ENCODE assay signal across 8 mouse cellular contexts in the genomic region with DNA sequence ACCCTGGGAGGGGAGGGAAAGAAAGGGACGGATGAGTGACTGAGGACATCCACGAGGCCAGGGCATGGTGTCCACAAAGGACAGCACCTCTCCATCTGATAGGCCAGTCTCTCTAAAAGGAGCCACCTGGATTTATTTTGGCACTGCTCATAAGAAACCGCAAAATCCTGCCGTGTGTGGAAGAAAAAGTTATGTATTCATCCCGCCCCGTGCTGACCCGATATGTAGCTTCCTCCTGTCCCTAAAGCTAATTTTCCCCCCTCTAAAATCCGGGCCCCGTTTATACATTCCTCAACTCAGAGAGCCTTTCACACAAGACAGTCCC. TPM values are rescaled to one million over a fixed set of nuclear protein-coding genes. Genes with fewer than 3 reads are reported as not detected.
DNase-seq lines count a peak whose midpoint lies in the region; ATAC-seq and TF ChIP-seq lines count a peak whose summit lies in the region.

No protein-coding gene starts in this region.

- DNase-seq in heart, postnatal 36 days = no peak
- peak; percentile 65 for DNase-seq in NIH3T3 (ENCODE audit: low read depth)
- DNase-seq in heart, postnatal 0 days (ENCODE audit: low spot score) = no peak
- DNase-seq in midbrain, embryonic 10.5 days (ENCODE audit: low spot score) = no peak
- DNase-seq in right cerebral cortex, postnatal 10 days (ENCODE audit: low spot score in 2 of 2) = no peak
- no peak for DNase-seq in c-Kit-positive CD71-positive TER-119-positive erythroid progenitor cells, embryonic 14.5 days (ENCODE audit: low spot score)

- intact Hi-C loops in heart, postnatal 36 days (cut with DNase I) = loop anchor here (1.0 to 5.0 kb wide), 5 partner anchors 98 to 358 kb away; no protein-coding TSS in a partner anchor

- peaks cover 15% of the 10 kb centered on the region for H3K4me1 ChIP-seq in heart, embryonic 11.5 days (ENCODE audit: control insufficient read depth, insufficient read depth, low read length)
- H3K4me1 ChIP-seq in heart, postnatal 0 days (ENCODE audit: control insufficient read depth, insufficient read depth) = 0 out of 2 replicates have a peak, but pooled peaks cover 5% of the 10 kb centered on the region
- H3K4me1 ChIP-seq in midbrain, embryonic 10.5 days = peaks cover 44% of the 10 kb centered on the region

- ATAC-seq in heart, embryonic 11.5 days (replicated peaks; ENCODE audit: insufficient number of reproducible peaks, low FRiP score, low TSS enrichment) = no peak
- ATAC-seq in heart, postnatal 0 days (ENCODE audit: insufficient read depth, low read depth) = no peak
- ATAC-seq in granulocyte monocyte progenitor cell, adult 5-6 weeks (replicated peaks; ENCODE audit: poor library complexity, severe bottlenecking) = no peak

- peaks cover 10% of the 10 kb centered on the region for H3K36me3 ChIP-seq in heart, embryonic 11.5 days (ENCODE audit: control insufficient read depth, insufficient read depth, low read length)
- peaks cover 21% of the 10 kb centered on the region for H3K36me3 ChIP-seq in heart, postnatal 0 days (replicated peaks; ENCODE audit: control insufficient read depth, insufficient read depth, low read length)
- peaks cover 50% of the 10 kb centered on the region for H3K36me3 ChIP-seq in midbrain, embryonic 10.5 days

- H3K9me3 ChIP-seq in heart, embryonic 11.5 days (replicated peaks; ENCODE audit: control insufficient read depth, low read length) = no peaks in the 10 kb centered on the region
- no peaks in the 10 kb centered on the region for H3K9me3 ChIP-seq in heart, postnatal 0 days (replicated peaks; ENCODE audit: control insufficient read depth, low read length)
- 0 out of 2 replicates have a peak, but pooled peaks cover under 1% of the 10 kb centered on the region for H3K9me3 ChIP-seq in midbrain, embryonic 10.5 days (replicated peaks)

- peak overlapping the region; percentile 95 for H3K4me3 ChIP-seq in heart, embryonic 11.5 days (ENCODE audit: low read depth, low read length)
- peak overlapping the region; percentile 96 for H3K4me3 ChIP-seq in heart, postnatal 0 days (ENCODE audit: low read depth, low read length)
- H3K4me3 ChIP-seq in midbrain, embryonic 10.5 days = peak overlapping the region; percentile 85

- H3K27me3 ChIP-seq in heart, embryonic 11.5 days (ENCODE audit: control insufficient read depth, insufficient read depth, low read length) = no peaks in the 10 kb centered on the region
- H3K27me3 ChIP-seq in heart, postnatal 0 days (ENCODE audit: control insufficient read depth, insufficient read depth, low read length) = no peaks in the 10 kb centered on the region
- H3K27me3 ChIP-seq in midbrain, embryonic 10.5 days (ENCODE audit: low read depth, poor library complexity, severe bottlenecking) = no peaks in the 10 kb centered on the region

- no peak for TF ChIP-seq EP300 in heart, postnatal 0 days (IDR thresholded peaks at IDR 0.05; ENCODE audit: low read depth)

- TF ChIP-seq CTCF in heart, postnatal 0 days (IDR thresholded peaks at IDR 0.05; ENCODE audit: low read depth) = no peak

- peak overlapping the region; percentile 99 for H3K9ac ChIP-seq in heart, embryonic 11.5 days (ENCODE audit: low read depth, low read length)
- H3K9ac ChIP-seq in heart, postnatal 0 days (replicated peaks; ENCODE audit: low read depth, low read length) = peak overlapping the region; percentile 96

- peak overlapping the region; percentile 96 for H3K4me2 ChIP-seq in heart, embryonic 11.5 days
- peak overlapping the region; percentile 68 for H3K4me2 ChIP-seq in heart, postnatal 0 days (ENCODE audit: low read depth, low read length)

- WGBS in heart, embryonic 11.5 days (ENCODE audit: insufficient replicate concordance) = 4% methylated on average over 9 of the region's 9 CpGs
- 4% methylated on average over 9 of the region's 9 CpGs for WGBS in heart, postnatal 0 days
- 3% methylated on average over 9 of the region's 9 CpGs for WGBS in midbrain, embryonic 10.5 days

- H3K27ac ChIP-seq in heart, embryonic 11.5 days (ENCODE audit: low read depth, low read length) = peak overlapping the region; percentile 99
- peak overlapping the region; percentile 97 for H3K27ac ChIP-seq in heart, postnatal 0 days (ENCODE audit: low read depth)
- peak overlapping the region; percentile 99 for H3K27ac ChIP-seq in midbrain, embryonic 10.5 days (replicated peaks)

RNA-seq across cellular contexts. Expression of gene Zfp36l1, which starts 2.3 kb away (rescaled TPM):
- polyA plus RNA-seq in heart, embryonic 11.5 days (2014; fragmentation: Nextera tagmentation; extraction: Ambion mirVana) = 133 and 144 TPM in 2 replicates
- total RNA-seq in heart, postnatal 36 days (2021) = 100 to 1,000 TPM in 1 of 2 experiments, 10 to 100 TPM in 1; 94.2 to 109 TPM
- 80.6 and 85.1 TPM in 2 replicates for total RNA-seq in heart, postnatal 0 days (2014; rRNA removed; ENCODE audit: low replicate concordance)
- polyA plus RNA-seq in heart, postnatal 0 days (2015; fragmentation: Nextera tagmentation; extraction: Ambion mirVana) = 60.3 and 69.6 TPM in 2 replicates
- polyA plus RNA-seq in midbrain, embryonic 10.5 days (2016; fragmentation: Nextera tagmentation; extraction: Ambion mirVana) = 127 and 141 TPM in 2 replicates
- 1.9 and 8.5 TPM in 2 replicates for total RNA-seq in granulocyte monocyte progenitor cell, adult 5-6 weeks (2014; fragmentation: Nextera tagmentation)
- total RNA-seq in granulocyte monocyte progenitor cell, adult 5-6 weeks (2017) = 0.36 and 0.56 TPM in 2 replicates
